Mouse (Mus musculus) E14TG2a.4 (cell line): Measurements from ENCODE around the gene Tshz2.
A peak's percentile ranks its signal among the peaks of the same experiment; 100 is the strongest.

Experiments used
- H3K27me3 ChIP-seq: 2 replicates; pipeline ENCODE4 v1.6.1; 2014; ENCODE audit warnings: low read length, control low read depth; ENCODE audit not compliant: insufficient read depth
- H3K36me3 ChIP-seq: 2 replicates; pipeline ENCODE4 v1.6.1; 2014; ENCODE audit warnings: low read length, control low read depth; ENCODE audit not compliant: insufficient read depth
- H3K4me1 ChIP-seq: replicated peaks from 2 replicates; pipeline ENCODE4 v1.6.1; 2014; ENCODE audit warnings: low read depth, low read length, control low read depth
- H3K4me3 ChIP-seq: replicated peaks from 2 replicates; pipeline ENCODE4 v1.5.1; 2014; ENCODE audit warnings: mild to moderate bottlenecking, low read length
- H3K9me3 ChIP-seq: 2 replicates; pipeline ENCODE4 v1.6.1; 2014; ENCODE audit warnings: low read length, control low read depth
- CTCF ChIP-seq: conservative IDR thresholded peaks from 2 replicates; pipeline ENCODE4 v1.5.1; 2014; ENCODE audit warnings: low read length
- NANOG ChIP-seq: IDR thresholded peaks from 2 replicates; pipeline ENCODE4 v1.6.1; 2014; ENCODE audit warnings: borderline replicate concordance, low read length, mixed read lengths
- POU5F1 ChIP-seq: IDR thresholded peaks from 2 replicates; pipeline ENCODE4 v1.6.1; 2014; ENCODE audit warnings: low read length, borderline replicate concordance

Tshz2 gene

DNA sequence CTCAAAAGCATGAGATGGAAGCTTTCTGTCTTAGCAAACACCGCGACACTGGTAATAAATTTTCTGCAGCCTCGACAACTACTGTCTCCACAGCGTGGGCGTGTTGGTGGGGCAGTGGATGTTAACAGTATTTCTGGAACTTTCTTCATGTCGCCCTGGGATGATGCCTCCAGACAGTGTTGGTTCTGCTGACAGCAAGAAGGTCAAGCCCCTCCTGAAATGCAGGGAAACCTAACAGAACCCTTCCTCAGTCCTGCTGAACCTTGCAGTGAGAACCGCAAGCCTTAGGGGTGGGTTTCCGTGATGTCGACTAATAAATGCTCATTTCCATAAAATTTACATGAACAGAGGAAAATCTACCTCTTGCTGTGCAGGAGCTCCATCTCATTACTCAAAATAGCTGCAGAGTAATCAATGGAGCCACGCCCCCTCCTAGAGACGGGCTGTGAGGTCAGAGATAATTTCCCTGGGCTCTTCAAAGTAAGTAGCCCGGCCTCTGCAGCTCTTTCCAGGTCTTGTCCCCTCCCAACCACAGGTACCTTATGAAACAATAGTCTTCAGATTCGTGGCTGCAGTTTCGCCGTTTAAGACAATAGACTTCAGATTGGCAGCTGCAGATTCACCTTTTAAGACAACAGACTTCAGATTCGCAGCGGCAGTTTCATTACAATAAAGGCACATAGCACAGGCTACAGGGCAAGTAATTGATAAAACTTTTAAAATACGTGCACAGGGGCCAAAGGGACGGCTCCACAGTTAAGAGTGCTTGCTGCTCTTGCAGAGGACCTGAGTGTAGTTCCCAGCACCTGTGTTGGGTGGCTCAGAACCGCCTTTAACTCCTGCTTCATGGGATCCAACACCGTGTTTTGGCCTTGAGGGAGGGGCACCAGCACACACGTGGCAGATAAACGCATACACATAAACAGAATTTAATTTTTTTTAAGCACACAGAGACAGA, 297.0 kb downstream of the Tshz2 start:
- Histone ChIP-seq H3K36me3 (no peaks in the 10 kb centered on the region), H3K4me3 (peak overlapping the region; percentile 45), H3K9me3 (no peaks in the 10 kb centered on the region), H3K4me1 (peaks cover 8% of the 10 kb centered on the region), H3K27me3 (no peaks in the 10 kb centered on the region)
- TF ChIP-seq NANOG (no peak), POU5F1 (no peak), CTCF (no peak)

DNA sequence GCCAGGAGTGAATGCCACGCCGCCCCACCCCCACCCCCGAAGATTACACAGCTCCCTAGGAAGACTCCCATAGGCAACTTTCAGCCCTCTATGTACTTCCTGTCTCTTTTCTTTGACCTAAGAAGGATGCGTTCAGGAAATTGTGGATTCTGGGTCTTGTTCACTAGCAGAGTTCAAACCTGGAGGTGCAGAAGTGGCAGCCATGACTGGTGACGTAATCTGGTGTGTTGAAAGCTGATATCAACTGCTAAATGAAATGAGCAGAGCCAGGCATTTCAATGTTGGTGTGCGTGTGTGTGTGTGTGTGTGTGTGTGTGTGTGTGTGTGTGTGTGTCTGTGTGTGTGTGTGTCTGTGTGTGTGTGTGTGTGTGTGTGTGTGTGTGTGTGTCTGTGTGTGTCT, 302.8 kb downstream of the Tshz2 start:
- Histone ChIP-seq H3K4me1 (no peaks in the 10 kb centered on the region), H3K36me3 (no peaks in the 10 kb centered on the region), H3K9me3 (no peaks in the 10 kb centered on the region), H3K27me3 (no peaks in the 10 kb centered on the region), H3K4me3 (no peak overlapping the region)
- TF ChIP-seq CTCF (no peak), NANOG (no peak)

DNA sequence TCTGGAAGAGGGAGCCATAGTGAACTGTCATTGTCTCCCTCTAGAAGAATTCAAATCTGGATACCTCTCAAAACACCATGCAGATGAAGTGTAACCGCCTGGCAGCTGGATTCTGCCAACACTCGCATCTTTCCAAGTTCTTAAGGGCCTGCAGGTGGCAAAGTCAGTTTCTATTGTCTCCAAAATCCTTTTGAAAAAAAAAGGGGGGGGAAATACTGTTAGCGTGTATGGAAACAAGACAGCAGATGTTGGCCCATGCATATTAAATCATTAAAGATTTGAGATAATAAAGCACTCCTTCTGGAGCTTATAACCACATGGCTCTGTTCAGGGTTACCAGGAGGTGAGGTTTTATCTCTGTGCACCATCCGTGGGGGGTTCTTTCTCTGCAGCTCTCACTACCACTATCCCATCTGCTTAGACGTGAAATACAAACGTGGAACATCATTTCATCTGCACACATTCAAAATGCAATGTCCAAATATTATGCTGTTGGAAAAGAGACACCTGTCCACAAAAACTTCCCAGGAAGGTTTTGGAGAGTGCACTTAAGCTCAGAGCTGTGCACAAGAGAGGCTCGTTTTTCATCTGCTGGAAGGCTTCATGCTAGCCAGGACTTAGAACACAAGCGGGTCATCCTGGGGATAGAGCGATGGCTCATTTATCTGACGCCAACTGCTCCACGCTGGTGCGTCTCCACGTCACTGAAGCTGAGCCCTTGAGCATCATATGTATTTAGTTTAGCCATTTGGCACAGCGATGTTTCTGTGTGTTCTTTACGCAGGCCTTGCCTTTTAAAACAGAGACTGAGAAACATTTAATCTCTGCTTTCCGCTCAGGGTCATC, 307.7 kb downstream of the Tshz2 start:
- Histone ChIP-seq H3K4me1 (no peaks in the 10 kb centered on the region), H3K4me3 (no peak overlapping the region), H3K9me3 (no peaks in the 10 kb centered on the region), H3K36me3 (no peaks in the 10 kb centered on the region), H3K27me3 (no peaks in the 10 kb centered on the region)
- TF ChIP-seq CTCF (no peak), NANOG (no peak), POU5F1 (no peak)

DNA sequence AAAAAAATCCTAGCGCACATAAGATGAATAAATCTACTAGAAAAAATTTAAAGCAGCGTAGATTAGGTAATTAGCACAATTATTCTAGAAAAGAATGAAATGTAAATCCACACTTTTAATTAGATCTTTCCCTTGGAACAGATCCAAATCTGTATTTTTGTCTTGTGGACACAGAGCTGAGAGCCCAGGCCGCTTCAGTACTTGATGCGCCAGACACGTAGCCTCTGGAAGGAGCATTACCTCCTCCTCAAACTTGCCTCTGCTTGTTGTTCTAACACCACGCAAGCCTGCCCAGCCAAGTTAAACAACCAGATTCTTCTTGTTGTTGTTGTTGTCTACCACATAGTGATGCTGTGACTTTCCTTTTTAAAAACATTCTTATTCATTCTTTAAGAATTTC, 310.9 kb downstream of the Tshz2 start:
- Histone ChIP-seq H3K36me3 (no peaks in the 10 kb centered on the region), H3K9me3 (no peaks in the 10 kb centered on the region), H3K27me3 (0 out of 2 replicates have a peak, but pooled peaks cover 5% of the 10 kb centered on the region), H3K4me1 (no peaks in the 10 kb centered on the region), H3K4me3 (no peak overlapping the region)
- no peak for TF ChIP-seq POU5F1
- TF ChIP-seq NANOG: no peak

DNA sequence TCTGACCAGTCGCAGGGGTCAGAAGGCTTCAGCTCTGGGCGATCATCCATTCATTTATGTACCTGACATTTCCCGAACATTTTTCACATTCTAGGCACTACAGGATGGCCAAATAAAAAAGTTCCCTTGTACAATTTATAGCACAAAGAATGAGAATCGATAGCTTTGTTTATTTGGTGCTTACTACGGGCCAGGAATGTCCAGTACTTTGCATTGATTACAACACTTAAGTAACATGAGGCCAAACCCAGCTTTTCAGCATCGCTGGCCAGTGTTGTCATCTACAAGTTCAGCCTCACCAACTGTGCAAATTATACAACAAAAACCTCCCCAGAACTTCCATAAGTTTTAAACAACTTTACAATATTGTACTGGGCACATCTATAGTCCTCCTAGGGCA, 315.3 kb downstream of the Tshz2 start:
- no peaks in the 10 kb centered on the region for H3K4me1 ChIP-seq
- no peaks in the 10 kb centered on the region for H3K36me3 ChIP-seq
- TF ChIP-seq POU5F1 (no peak), NANOG (no peak), CTCF (no peak)
- H3K9me3 ChIP-seq: no peaks in the 10 kb centered on the region
- no peak overlapping the region for H3K4me3 ChIP-seq
- H3K27me3 ChIP-seq: 0 out of 2 replicates have a peak, but pooled peaks cover 5% of the 10 kb centered on the region

DNA sequence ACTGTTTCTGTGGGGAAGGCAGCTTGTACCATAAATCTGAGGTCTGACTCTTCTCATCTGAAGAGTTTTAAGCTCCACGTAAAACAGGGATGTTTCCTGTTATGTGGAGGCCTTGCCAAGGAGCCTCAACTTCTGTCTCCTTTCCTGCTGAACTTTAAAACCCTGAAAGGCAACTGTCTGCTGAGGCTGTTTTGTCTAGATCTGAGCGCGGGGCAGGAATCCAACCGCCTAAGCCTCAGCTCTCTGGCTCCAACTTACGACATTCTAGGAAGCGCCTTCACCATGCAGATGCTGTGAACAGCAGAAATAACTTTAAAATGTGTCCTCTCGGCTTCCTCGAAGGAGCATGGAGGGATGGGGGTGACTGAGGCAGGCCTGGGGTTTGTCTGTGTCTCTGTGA, 318.2 kb downstream of the Tshz2 start:
- Histone ChIP-seq H3K27me3 (peaks cover 16% of the 10 kb centered on the region; the same call in 1 of the 2 replicates), H3K36me3 (no peaks in the 10 kb centered on the region), H3K4me1 (no peaks in the 10 kb centered on the region), H3K9me3 (no peaks in the 10 kb centered on the region), H3K4me3 (no peak overlapping the region)
- TF ChIP-seq CTCF: no peak
- TF ChIP-seq NANOG: no peak
- no peak for TF ChIP-seq POU5F1

DNA sequence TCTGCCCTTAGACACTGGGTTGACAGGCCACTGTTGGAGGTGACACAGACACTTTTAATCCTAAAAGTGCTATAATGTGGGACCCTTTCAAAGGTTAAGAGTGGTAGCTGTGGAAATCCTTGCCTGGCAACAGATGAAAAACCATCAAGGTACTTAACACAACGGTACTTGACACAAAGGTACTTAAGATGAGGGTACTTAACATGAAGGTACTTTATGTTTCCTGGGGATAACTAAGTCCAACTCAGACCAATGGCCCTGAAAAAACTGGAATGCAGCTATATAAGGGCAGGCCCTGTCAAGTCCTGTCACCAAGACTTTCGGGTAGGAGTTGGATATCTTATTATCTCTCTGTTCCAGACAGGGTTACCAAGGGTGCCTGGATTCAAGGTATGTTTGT, 320.2 kb downstream of the Tshz2 start:
- Histone ChIP-seq H3K9me3 (no peaks in the 10 kb centered on the region), H3K4me1 (no peaks in the 10 kb centered on the region), H3K27me3 (peaks cover 12% of the 10 kb centered on the region; the same call in 1 of the 2 replicates), H3K36me3 (no peaks in the 10 kb centered on the region), H3K4me3 (no peak overlapping the region)
- TF ChIP-seq CTCF (no peak), POU5F1 (no peak), NANOG (no peak)

DNA sequence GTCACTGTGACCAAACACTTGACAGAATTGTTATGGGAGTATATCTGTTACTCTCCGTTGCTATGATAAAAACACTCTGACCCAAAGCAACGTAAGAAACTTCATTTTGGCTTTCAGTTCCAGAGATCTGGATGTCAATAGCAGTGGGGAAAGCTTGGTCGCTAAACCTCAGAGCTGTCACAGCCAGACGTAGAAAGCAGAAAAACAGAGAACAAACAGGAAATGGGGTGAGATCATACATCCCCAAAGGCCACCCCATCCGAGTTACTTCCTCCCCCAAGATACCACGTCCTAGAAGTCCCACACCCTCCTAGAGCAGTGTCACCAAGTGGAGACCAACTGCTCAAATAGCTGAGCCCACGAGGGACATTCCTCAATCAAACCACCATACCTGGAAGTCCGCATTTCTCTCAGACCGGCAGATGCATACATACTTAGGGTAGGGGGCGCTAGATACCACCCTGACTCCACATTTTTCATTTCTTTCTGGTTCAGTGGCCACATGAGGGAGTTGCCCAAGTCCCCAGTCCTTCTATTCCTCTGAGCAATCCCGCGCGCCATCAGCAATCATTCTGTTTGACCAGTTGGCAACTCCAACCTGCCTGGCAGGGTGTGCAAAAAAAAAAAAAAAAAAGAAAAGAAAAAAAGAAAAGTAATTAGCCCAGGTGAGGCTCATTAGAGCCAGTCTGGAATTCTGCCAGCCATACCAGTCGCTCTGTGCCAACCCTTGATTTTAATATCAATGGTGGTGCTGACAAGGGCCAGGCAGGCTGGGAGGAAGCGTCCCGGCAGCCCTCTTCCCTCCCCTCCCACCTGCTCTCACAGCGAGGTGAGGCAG, 326.1 kb downstream of the Tshz2 start:
- H3K9me3 ChIP-seq: no peaks in the 10 kb centered on the region
- H3K36me3 ChIP-seq: no peaks in the 10 kb centered on the region
- TF ChIP-seq CTCF (peak; percentile 64), POU5F1 (no peak)
- peaks cover 20% of the 10 kb centered on the region for H3K27me3 ChIP-seq
- H3K4me1 ChIP-seq: peaks cover 30% of the 10 kb centered on the region
- no peak overlapping the region for H3K4me3 ChIP-seq
